Mouse (Mus musculus) liver, embryonic 11.5 days (tissue): ENCODE measurements at regions not wholly inside any gene's neighbourhood (a gene's known extent, or its start where the extent isn't known, plus 50 kb on each side); places are given as distances from the start of the nearest gene placed in this dataset.

Experiments
- ATAC-seq: fragments of 200-750 bp; cut with Nextera tagmentation; replicated peaks from 2 replicates; pipeline ENCODE4 v1.8.0; 2017; ENCODE audit warnings: moderate number of reproducible peaks, mild to moderate bottlenecking, moderate TSS enrichment, moderate library complexity; ENCODE audit not compliant: low FRiP score
- DNase-seq: peaks from one replicate; pipeline ENCODE4 v3.0.0-alpha.2; 2017; ENCODE audit warnings: low spot score
- H3K27ac ChIP-seq: fragments of 300-500 bp; sonication (generic); 2 replicates; pipeline ENCODE4 v1.5.1; 2014; ENCODE audit warnings: mild to moderate bottlenecking, low read depth, low read length, control low read depth
- H3K27me3 ChIP-seq: fragments of 300-500 bp; sonication (generic); replicated peaks from 2 replicates; pipeline ENCODE4 v1.6.1; 2014; ENCODE audit warnings: low read length, mixed read lengths; ENCODE audit not compliant: control insufficient read depth, insufficient read depth
- H3K36me3 ChIP-seq: fragments of 300-500 bp; sonication (generic); 2 replicates; pipeline ENCODE4 v1.6.1; 2014; ENCODE audit warnings: mild to moderate bottlenecking, low read length, moderate library complexity, mixed read lengths; ENCODE audit not compliant: control insufficient read depth, insufficient read depth
- H3K4me1 ChIP-seq: fragments of 300-500 bp; sonication (generic); replicated peaks from 2 replicates; pipeline ENCODE4 v1.6.1; 2014; ENCODE audit warnings: low read length, mixed read lengths; ENCODE audit not compliant: control insufficient read depth, insufficient read depth
- H3K4me2 ChIP-seq: fragments of 300-500 bp; sonication (generic); 2 replicates; pipeline ENCODE4 v1.6.1; 2014; ENCODE audit warnings: mild to moderate bottlenecking, control low read depth, moderate library complexity
- H3K4me3 ChIP-seq: fragments of 300-500 bp; sonication (generic); 2 replicates; pipeline ENCODE4 v1.5.1; 2014; ENCODE audit warnings: low read depth, low read length, control low read depth
- H3K9ac ChIP-seq: fragments of 300-500 bp; sonication (generic); 2 replicates; pipeline ENCODE4 v1.6.1; 2014; ENCODE audit warnings: low read depth, low read length, control low read depth
- H3K9me3 ChIP-seq: fragments of 300-500 bp; sonication (generic); 2 replicates; pipeline ENCODE4 v1.6.1; 2016; ENCODE audit warnings: low read length, inconsistent platforms, mixed read lengths; ENCODE audit not compliant: control insufficient read depth
- WGBS: fragments of 180-500 bp; shearing (Covaris S2); extraction: QIAGEN DNeasy Blood & Tissue Kit; methylation state at CpG from one replicate; pipeline ENCODE4 v1.1.7; 2014; 5-methylcytosine and 5-hydroxymethylcytosine counted together

DNA sequence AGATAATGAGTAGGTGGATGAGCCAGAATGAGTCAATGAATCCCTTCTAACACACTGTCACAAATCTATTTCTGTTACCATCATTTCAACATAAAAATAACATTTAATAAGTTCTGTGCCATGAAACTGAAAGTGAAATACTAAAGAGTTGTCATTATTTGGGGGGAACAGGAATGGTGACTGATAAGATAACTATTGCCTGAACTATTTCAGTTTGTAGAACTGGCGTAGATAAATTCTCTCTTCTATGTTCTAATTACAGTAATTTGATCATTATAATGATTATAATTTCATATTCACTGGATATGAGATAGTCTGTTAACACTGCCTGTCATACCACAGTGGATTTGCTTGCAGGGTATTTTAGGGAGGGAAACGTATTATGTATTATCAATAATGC is 232.3 kb upstream of the Mpdz start:
- Histone ChIP-seq H3K4me3 (no peak overlapping the region), H3K27ac (no peak overlapping the region), H3K4me1 (no peaks in the 10 kb centered on the region), H3K9me3 (no peaks in the 10 kb centered on the region), H3K27me3 (no peaks in the 10 kb centered on the region), H3K36me3 (no peaks in the 10 kb centered on the region), H3K9ac (no peak overlapping the region), H3K4me2 (no peak overlapping the region)
- WGBS: 70% methylated on average over 2 of the region's 2 CpGs
- ATAC-seq: no peak
- no peak for DNase-seq

DNA sequence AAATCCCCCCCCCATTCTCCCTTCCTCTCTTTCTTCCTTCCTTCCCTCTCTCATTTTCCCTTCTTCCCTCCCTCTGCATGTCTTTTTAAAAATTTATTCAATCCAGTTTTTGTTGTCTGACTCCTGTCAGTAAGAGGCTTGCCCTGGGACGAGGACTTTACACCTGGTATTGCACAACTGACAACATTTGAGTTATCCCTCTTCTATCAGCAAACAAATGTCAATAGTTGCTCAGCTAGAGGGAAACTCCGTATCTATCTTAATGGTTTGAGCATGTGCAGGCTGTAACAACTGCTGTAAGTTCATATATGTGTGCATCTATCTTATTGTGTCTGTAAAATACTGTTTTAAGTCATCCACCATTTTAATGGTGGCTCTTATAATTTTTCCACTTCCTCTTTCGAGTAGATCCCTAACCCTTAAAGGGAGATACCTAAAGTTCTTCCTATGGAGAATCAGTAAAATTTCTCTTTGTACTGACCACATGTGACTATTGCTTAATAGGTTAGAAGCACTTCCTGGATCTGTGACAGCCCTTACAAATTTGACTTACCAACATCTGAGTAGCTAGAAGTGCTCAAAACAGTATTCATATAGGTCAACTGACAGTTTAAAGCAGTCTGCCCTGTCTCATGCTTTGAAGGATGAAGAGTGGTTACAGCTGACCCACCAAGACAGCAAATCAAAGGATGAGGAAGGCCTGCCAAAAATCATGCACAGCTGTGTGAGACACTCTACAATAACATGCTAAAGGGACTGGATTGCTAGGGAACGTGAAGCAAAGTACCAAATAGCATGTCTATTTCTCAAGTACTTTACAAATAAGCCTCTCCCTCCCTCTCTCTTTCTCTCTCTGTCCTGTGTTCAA is 231.0 kb upstream of the Mpdz start:
- DNase-seq: no peak
- no peak overlapping the region for H3K27ac ChIP-seq

DNA sequence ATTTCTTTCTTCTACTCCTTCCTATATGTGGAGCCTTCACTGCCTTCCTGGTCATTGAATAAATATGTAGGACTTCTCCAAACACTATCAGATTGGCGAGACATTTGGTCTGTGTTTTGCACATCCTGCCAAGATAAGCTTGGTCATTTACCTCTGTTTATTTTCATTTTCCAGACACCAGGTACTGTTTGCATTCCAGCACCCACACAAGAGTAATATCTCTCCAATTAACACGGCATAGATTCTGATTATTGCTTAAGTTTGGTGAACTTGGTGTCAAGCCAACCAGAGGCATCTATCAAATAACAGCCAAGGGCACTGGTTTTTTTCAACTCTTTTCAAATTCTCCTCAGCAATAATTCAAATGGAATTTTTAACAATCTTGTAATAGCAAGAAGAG is 229.4 kb upstream of the Mpdz start:
- no peak for DNase-seq
- Histone ChIP-seq H3K4me1 (no peaks in the 10 kb centered on the region), H3K27ac (no peak overlapping the region), H3K27me3 (no peaks in the 10 kb centered on the region), H3K4me3 (no peak overlapping the region), H3K36me3 (no peaks in the 10 kb centered on the region), H3K4me2 (no peak overlapping the region), H3K9me3 (no peaks in the 10 kb centered on the region), H3K9ac (no peak overlapping the region)
- WGBS: 43% methylated on average over 2 of the region's 2 CpGs
- ATAC-seq: no peak

More for the DNA sequence above, 231.0 kb upstream of the Mpdz start:
- Histone ChIP-seq H3K9me3 (no peaks in the 10 kb centered on the region), H3K36me3 (no peaks in the 10 kb centered on the region), H3K9ac (no peak overlapping the region), H3K4me2 (no peak overlapping the region), H3K27me3 (no peaks in the 10 kb centered on the region), H3K4me3 (no peak overlapping the region), H3K4me1 (no peaks in the 10 kb centered on the region)
- peak; percentile 49; the same call in 1 of the 2 replicates for ATAC-seq
- WGBS: 65% methylated on average over 4 of the region's 4 CpGs

DNA sequence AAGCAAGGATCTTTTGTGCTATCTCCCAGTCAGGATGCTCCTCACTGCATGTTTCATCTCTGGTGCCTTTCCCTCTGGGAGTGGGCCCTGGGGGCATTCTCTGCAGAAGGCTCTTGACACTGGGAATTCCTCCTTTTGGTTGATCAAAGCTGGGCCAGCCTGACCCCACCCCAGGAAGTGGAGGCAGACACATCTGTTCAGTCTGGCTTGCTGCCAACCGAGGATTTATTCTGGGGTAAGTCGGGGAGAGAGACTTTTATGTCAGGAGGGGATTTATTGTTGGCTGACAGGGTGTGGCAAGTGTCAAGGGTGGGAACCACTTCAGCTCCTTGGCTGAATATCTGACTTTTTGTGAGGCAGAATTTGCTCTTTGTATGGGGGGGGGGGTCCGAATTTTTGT is 226.6 kb upstream of the Mpdz start:
- Histone ChIP-seq H3K36me3 (no peaks in the 10 kb centered on the region), H3K27me3 (no peaks in the 10 kb centered on the region), H3K4me1 (no peaks in the 10 kb centered on the region), H3K9ac (no peak overlapping the region), H3K9me3 (no peaks in the 10 kb centered on the region), H3K27ac (no peak overlapping the region), H3K4me2 (no peak overlapping the region), H3K4me3 (no peak overlapping the region)
- DNase-seq: peak; percentile 42
- no peak for ATAC-seq
- WGBS: 21% methylated on average over 3 of the region's 3 CpGs

DNA sequence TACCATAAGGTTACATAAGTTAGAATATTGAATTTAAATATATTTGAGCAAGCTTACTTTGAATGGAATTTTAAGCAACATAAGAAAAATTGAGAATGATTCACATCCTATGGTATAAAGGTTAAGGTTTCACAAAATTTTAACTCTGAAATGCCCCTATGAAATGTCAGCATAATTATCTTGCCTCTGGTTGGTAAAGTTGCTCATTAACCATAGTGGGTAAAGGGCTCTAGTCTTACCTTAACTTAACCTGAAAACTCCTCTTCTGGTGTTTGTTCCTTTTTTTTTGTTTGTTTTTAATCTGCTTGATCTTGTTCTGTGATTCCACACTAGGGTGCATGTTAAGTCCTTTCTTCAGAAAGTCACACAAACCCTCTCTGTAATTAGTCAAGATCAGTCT is 218.5 kb upstream of the Mpdz start:
- no peaks in the 10 kb centered on the region for H3K4me1 ChIP-seq
- H3K27me3 ChIP-seq: no peaks in the 10 kb centered on the region
- H3K9ac ChIP-seq: no peak overlapping the region
- no peaks in the 10 kb centered on the region for H3K36me3 ChIP-seq
- no peak for ATAC-seq
- no peak for DNase-seq
- H3K4me3 ChIP-seq: no peak overlapping the region
- H3K9me3 ChIP-seq: no peaks in the 10 kb centered on the region
- no peak overlapping the region for H3K4me2 ChIP-seq
- no peak overlapping the region for H3K27ac ChIP-seq

DNA sequence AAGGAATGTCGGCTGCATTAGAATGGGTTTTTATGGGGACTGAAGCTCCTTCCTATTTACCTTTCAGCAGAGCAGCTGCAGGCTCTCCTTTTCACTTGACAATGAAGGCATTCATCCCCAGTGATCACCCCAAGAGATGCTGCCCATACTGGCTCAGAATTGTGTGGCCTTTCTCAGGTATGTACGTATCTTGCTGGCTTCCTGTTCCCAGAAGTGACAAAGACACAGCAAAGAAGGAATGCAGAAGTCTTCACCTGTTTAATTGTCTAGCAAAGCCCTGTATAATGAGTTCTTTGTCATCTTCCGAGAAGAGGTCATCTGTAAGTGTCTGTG is 185.8 kb upstream of the Mpdz start:
- 70% methylated on average over 3 of the region's 3 CpGs for WGBS
- no peak overlapping the region for H3K9ac ChIP-seq
- no peaks in the 10 kb centered on the region for H3K27me3 ChIP-seq
- no peak overlapping the region for H3K27ac ChIP-seq
- no peaks in the 10 kb centered on the region for H3K9me3 ChIP-seq
- no peak for DNase-seq
- no peaks in the 10 kb centered on the region for H3K36me3 ChIP-seq
- ATAC-seq: no peak
- H3K4me1 ChIP-seq: no peaks in the 10 kb centered on the region
- no peak overlapping the region for H3K4me2 ChIP-seq
- H3K4me3 ChIP-seq: no peak overlapping the region

DNA sequence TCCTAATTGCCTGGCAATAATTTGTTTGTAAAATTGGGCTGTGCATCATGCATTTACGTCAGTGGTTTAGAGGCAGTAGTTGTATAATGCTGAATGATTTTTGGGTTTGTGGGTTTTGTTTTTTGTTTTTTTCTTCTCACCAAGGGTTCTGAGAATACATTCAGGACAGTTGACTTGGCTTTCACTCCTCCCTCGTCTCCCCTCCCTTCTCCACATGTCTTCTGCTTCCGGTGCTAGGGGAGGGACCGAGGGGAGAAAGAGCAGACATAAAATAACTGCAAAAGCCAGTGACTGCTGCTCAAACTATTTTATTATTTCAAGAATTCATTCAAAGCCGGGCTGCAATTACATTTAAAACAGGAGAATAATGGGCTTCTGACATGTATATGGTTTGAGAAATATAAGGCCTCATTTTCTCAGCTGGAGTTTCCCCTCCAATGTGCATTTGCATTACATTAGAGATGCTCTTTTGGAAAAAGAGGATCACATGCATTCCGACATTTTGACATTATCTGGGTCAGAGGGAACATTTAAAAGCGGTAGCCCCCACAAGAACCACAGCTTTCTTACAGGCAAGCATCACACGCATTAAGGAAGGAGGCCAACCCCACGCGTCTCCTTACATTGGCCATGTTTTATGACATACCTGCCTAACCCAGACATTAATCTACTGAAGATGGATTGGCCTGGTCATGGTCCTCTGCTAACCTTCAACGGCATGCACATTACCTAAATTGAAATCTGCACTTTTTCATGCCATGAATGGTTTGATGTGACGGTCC is 185.3 kb upstream of the Mpdz start:
- WGBS: 72% methylated on average over 12 of the region's 12 CpGs
- no peaks in the 10 kb centered on the region for H3K4me1 ChIP-seq
- H3K27ac ChIP-seq: no peak overlapping the region
- no peak for DNase-seq
- H3K36me3 ChIP-seq: no peaks in the 10 kb centered on the region
- H3K27me3 ChIP-seq: no peaks in the 10 kb centered on the region
- no peak overlapping the region for H3K4me2 ChIP-seq
- H3K9me3 ChIP-seq: no peaks in the 10 kb centered on the region
- H3K4me3 ChIP-seq: no peak overlapping the region
- no peak for ATAC-seq
- no peak overlapping the region for H3K9ac ChIP-seq

DNA sequence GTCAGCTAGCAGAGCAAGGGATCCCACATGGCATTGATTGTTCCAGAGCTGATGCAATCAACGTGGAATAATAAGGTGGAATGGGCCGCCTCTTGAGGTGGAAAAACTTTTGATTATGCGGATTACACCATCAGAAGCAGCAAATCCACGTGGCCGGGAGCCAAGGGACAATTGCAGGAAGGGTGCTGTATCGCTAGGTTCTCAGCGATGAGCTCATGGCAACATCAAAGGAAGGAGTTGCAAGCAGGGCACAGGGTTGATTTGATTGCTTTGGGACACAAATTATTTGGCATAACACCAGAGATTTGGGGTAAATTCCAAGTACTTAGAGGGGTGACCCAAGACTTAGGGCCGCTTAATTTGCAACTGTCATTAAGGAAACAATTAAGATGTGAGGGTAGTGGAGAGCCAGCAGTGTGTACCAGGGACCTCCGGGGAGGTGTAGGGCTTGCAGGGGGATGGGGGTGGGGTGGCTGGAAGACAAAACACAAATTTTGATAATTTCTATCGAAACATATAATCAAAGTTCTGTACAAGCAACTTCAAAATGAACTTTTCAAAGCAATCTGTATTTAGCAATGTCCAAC is 182.8 kb upstream of the Mpdz start:
- H3K27ac ChIP-seq: no peak overlapping the region
- DNase-seq (no peak), ATAC-seq (no peak)
- 54% methylated on average over 10 of the region's 10 CpGs for WGBS
- H3K9ac ChIP-seq: no peak overlapping the region
- H3K27me3 ChIP-seq: no peaks in the 10 kb centered on the region
- no peaks in the 10 kb centered on the region for H3K4me1 ChIP-seq
- H3K9me3 ChIP-seq: no peaks in the 10 kb centered on the region
- no peaks in the 10 kb centered on the region for H3K36me3 ChIP-seq
- H3K4me3 ChIP-seq: no peak overlapping the region
- H3K4me2 ChIP-seq: no peak overlapping the region
